Mouse (Mus musculus): Measurements from ENCODE around the gene Nnat. TPM values are rescaled to one million over a fixed set of nuclear protein-coding genes. Genes with fewer than 3 reads are reported as not detected.
A peak's percentile ranks its signal among the peaks of the same experiment; 100 is the strongest.
"Not testable (repeated sequence)": the region's sequence is repeated elsewhere in the genome, so short reads cannot be mapped to it uniquely, and the experiment has no call there.

Nnat gene
- polyA plus RNA-seq, 1 experiment from 2014 or later = 4.4 TPM

- DNase-seq (ENCODE audit: low spot score) = no peak
Observed at GRCm38 (mm10) chr2:157550292-157550691, 9.6 kb upstream of the Nnat start.

- DNase-seq (ENCODE audit: low spot score) = no peak
Observed at GRCm38 (mm10) chr2:157552158-157552886, 7.6 kb upstream of the Nnat start.

- no peak for DNase-seq (ENCODE audit: low spot score)
Observed at GRCm38 (mm10) chr2:157556074-157556698, 3.7 kb upstream of the Nnat start.

GRCm38 (mm10) chr2:157558051-157558450, 1.8 kb upstream of the Nnat start:
- no peak for DNase-seq (ENCODE audit: low spot score)

GRCm38 (mm10) chr2:157558520-157558919, 1.4 kb upstream of the Nnat start:
- DNase-seq (ENCODE audit: low spot score) = no peak

- no peak for DNase-seq (ENCODE audit: low spot score)
Observed at GRCm38 (mm10) chr2:157559440-157559839, 438 bp upstream of the Nnat start.

- DNase-seq (ENCODE audit: low spot score) = no peak
Observed at GRCm38 (mm10) chr2:157560302-157560701, 424 bp downstream of the Nnat start.

- DNase-seq (ENCODE audit: low spot score) = no peak
Observed at GRCm38 (mm10) chr2:157561165-157561836, 1.4 kb downstream of the Nnat start.

- DNase-seq (ENCODE audit: low spot score) = no peak
Observed at GRCm38 (mm10) chr2:157563031-157563430, 3.2 kb downstream of the Nnat start.

GRCm38 (mm10) chr2:157564723-157565122, 4.8 kb downstream of the Nnat start:
- no peak for DNase-seq (ENCODE audit: low spot score)

GRCm38 (mm10) chr2:157565446-157565845, 5.6 kb downstream of the Nnat start:
- no peak for DNase-seq (ENCODE audit: low spot score)

GRCm38 (mm10) chr2:157565898-157566259, 6.0 kb downstream of the Nnat start:
- DNase-seq (ENCODE audit: low spot score) = no peak

- DNase-seq (ENCODE audit: low spot score) = peak; percentile 87
Observed at GRCm38 (mm10) chr2:157566260-157566952, 6.5 kb downstream of the Nnat start.

GRCm38 (mm10) chr2:157567235-157567961, 7.5 kb downstream of the Nnat start:
- no peak for DNase-seq (ENCODE audit: low spot score)

- no peak for DNase-seq (ENCODE audit: low spot score)
Observed at GRCm38 (mm10) chr2:157568881-157569280, 9.0 kb downstream of the Nnat start.

- DNase-seq (ENCODE audit: low spot score) = no peak
Observed at GRCm38 (mm10) chr2:157569796-157570485, 10.1 kb downstream of the Nnat start.

- DNase-seq (ENCODE audit: low spot score) = peak; percentile 59
Observed at GRCm38 (mm10) chr2:157571224-157571832, 11.4 kb downstream of the Nnat start, which contains the start of gene Blcap. Gene Blcap (minus strand): TSS chr2:157571274.

GRCm38 (mm10) chr2:157572786-157573185, 12.9 kb downstream of the Nnat start:
- DNase-seq (ENCODE audit: low spot score) = no peak

GRCm38 (mm10) chr2:157585351-157585750, 25.5 kb downstream of the Nnat start:
- DNase-seq (ENCODE audit: low spot score) = not testable (repeated sequence)
